Mouse (Mus musculus): ENCODE measurements at regions not wholly inside any gene's neighbourhood (a gene's known extent, or its start where the extent isn't known, plus 50 kb on each side); places are given as distances from the start of the nearest gene placed in this dataset.

GRCm38 (mm10) chr6:64797600-64797999, 68.7 kb downstream of the Atoh1 start:
- ATAC-seq (ENCODE audit: low FRiP score, low read depth): peak; percentile 45; the same call in 1 of the 2 replicates
- Histone ChIP-seq H3K9me3 (no peaks in the 10 kb centered on the region), H3K36me3 (no peaks in the 10 kb centered on the region), H3K9ac (no peak overlapping the region), H3K27me3 (replicated peaks) (no peaks in the 10 kb centered on the region), H3K4me2 (replicated peaks) (no peak overlapping the region), H3K4me1 (0 out of 2 replicates have a peak, but pooled peaks cover 4% of the 10 kb centered on the region), H3K27ac (no peak overlapping the region), H3K4me3 (no peak overlapping the region)
- 15% methylated on average over 3 of the region's 3 CpGs for WGBS

- Histone ChIP-seq H3K9ac (no peak overlapping the region), H3K4me1 (0 out of 2 replicates have a peak, but pooled peaks cover 4% of the 10 kb centered on the region), H3K36me3 (no peaks in the 10 kb centered on the region), H3K27me3 (replicated peaks) (no peaks in the 10 kb centered on the region), H3K4me2 (replicated peaks) (peak overlapping the region; percentile 74), H3K4me3 (no peak overlapping the region), H3K27ac (no peak overlapping the region), H3K9me3 (no peaks in the 10 kb centered on the region)
- peak; percentile 6; the same call in 1 of the 2 replicates for ATAC-seq (ENCODE audit: low FRiP score, low read depth)
- 60% methylated on average over 5 of the region's 5 CpGs for WGBS
These were observed 69.9 kb downstream of the Atoh1 start for GRCm38 (mm10) chr6:64798804-64799203.

DNA sequence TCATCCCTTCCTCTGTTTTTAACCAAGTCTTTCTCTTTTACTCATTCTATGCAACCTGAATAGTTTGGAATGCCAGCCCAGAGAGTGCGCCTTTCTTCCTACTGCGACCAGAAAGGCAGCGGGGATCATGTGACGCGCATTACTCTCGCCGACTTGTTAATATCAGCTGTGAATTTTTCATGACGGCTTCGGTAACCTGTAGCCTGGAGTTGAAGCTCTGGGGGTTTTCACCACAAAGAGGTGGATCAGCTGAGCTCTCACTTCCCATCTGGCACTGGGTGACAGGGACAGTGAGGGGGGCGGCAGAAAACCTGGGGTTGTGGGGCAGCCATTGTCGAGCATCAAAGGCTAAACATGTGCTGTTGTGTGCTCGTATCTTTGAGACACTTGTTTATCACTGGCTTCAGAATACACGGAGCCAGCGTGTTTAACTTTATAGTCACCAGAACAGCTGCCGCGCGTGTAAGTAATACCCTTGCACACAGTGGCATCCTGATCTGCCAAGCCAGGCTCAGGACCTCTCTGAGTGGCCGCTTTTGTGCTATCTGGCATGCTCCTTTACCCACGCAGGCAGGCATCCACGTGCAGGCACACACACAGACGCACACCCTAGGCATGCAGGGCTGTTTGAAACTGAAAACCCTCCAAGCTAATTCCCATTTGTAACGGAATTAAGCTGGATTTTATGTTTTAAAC, 70.5 kb downstream of the Atoh1 start:
- H3K27ac ChIP-seq: no peak overlapping the region
- H3K9ac ChIP-seq: peak overlapping the region; percentile 29
- peak overlapping the region; percentile 39 for H3K4me3 ChIP-seq
- peak; percentile 72 for ATAC-seq (ENCODE audit: low FRiP score, low read depth)
- peak overlapping the region; percentile 74 for H3K4me2 ChIP-seq (replicated peaks)
- H3K36me3 ChIP-seq: no peaks in the 10 kb centered on the region
- 7% methylated on average over 22 of the region's 22 CpGs for WGBS
- H3K9me3 ChIP-seq: no peaks in the 10 kb centered on the region
- H3K27me3 ChIP-seq (replicated peaks): no peaks in the 10 kb centered on the region
- H3K4me1 ChIP-seq: 0 out of 2 replicates have a peak, but pooled peaks cover 4% of the 10 kb centered on the region

DNA sequence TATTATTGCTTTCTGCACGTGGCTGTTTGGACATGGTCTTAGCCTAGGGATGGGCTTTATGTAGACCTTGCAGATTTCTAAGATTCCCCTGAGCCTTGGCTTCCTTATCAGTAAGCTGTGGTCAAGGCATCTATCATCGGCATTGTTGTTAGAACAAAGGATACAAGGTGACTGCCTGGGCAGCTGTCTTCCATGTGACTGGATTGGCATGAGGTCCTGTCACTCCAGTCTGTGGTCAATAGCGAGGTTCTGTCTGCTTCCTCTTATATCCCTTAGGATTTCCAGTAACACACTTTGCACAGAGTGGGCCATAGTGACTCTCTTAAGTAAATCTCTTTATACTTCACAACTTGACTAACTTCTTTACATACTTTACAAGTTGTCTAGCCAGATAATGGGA, 72.0 kb downstream of the Atoh1 start:
- ATAC-seq (ENCODE audit: low FRiP score, low read depth): no peak
- no peak overlapping the region for H3K4me3 ChIP-seq
- no peaks in the 10 kb centered on the region for H3K36me3 ChIP-seq
- H3K9me3 ChIP-seq: no peaks in the 10 kb centered on the region
- 59% methylated on average over 3 of the region's 3 CpGs for WGBS
- no peaks in the 10 kb centered on the region for H3K27me3 ChIP-seq (replicated peaks)
- H3K27ac ChIP-seq: no peak overlapping the region
- 0 out of 2 replicates have a peak, but pooled peaks cover 4% of the 10 kb centered on the region for H3K4me1 ChIP-seq
- no peak overlapping the region for H3K9ac ChIP-seq
- no peak overlapping the region for H3K4me2 ChIP-seq (replicated peaks)

- H3K4me3 ChIP-seq: no peak overlapping the region
- H3K4me1 ChIP-seq: no peaks in the 10 kb centered on the region
- no peak for ATAC-seq (ENCODE audit: low FRiP score, low read depth)
- H3K9me3 ChIP-seq: no peaks in the 10 kb centered on the region
- no peak overlapping the region for H3K4me2 ChIP-seq (replicated peaks)
- H3K27me3 ChIP-seq (replicated peaks): no peaks in the 10 kb centered on the region
- H3K27ac ChIP-seq: no peak overlapping the region
- no peaks in the 10 kb centered on the region for H3K36me3 ChIP-seq
- no peak overlapping the region for H3K9ac ChIP-seq
- WGBS: 87% methylated on average over 1 of the region's 1 CpGs
These were observed 86.2 kb downstream of the Atoh1 start for GRCm38 (mm10) chr6:64815115-64815514.

- H3K36me3 ChIP-seq: no peaks in the 10 kb centered on the region
- H3K9me3 ChIP-seq: no peaks in the 10 kb centered on the region
- H3K27me3 ChIP-seq (replicated peaks): no peaks in the 10 kb centered on the region
- H3K4me2 ChIP-seq (replicated peaks): no peak overlapping the region
- no peaks in the 10 kb centered on the region for H3K4me1 ChIP-seq
- H3K27ac ChIP-seq: no peak overlapping the region
- no peak overlapping the region for H3K9ac ChIP-seq
- 34% methylated on average over 4 of the region's 4 CpGs for WGBS
- H3K4me3 ChIP-seq: no peak overlapping the region
- no peak for ATAC-seq (ENCODE audit: low FRiP score, low read depth)
These were observed 120.2 kb downstream of the Atoh1 start for GRCm38 (mm10) chr6:64849097-64849648.

DNA sequence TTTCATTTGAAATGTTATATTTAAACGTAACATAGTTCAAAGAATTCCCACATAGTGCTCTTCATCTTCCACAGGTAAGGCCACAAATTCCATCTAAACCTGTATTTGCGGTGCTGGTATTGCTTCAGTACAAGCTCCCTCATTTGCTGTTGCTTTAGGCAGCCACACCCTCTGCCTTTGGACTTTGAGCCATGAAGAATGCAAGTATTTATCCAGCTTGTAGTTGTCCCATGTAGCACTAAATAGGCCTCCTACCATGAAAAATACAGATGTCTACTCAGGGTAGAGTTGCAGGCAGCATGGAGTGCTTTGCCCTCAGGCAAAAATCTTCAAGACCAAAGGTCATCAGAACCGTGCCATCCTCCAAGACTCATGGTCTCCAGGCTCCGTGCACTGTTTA, 134.0 kb downstream of the Atoh1 start:
- Histone ChIP-seq H3K27ac (no peak overlapping the region), H3K4me2 (replicated peaks) (no peak overlapping the region), H3K36me3 (no peaks in the 10 kb centered on the region), H3K27me3 (replicated peaks) (no peaks in the 10 kb centered on the region), H3K9me3 (no peaks in the 10 kb centered on the region), H3K4me1 (no peaks in the 10 kb centered on the region), H3K9ac (no peak overlapping the region), H3K4me3 (no peak overlapping the region)
- ATAC-seq (ENCODE audit: low FRiP score, low read depth): no peak
- 85% methylated on average over 4 of the region's 4 CpGs for WGBS

DNA sequence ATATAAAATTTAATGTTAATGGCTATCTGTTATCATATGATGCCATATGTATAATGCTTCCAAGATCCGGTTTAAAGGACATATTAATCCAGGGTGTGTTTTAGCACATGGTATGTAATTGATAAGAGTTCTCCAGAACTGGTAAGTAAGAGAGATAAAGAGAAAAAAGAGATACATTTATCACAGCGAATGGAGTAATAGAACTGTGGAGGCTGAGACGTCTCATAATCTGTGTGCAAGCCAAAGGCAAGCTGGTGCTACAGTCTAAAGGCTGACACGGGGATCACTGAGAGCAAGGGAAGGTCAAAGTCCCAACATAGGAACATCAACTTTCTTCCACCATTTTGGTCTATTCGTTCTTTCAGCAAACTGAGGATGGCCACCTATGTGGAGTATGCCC, 146.0 kb upstream of the Smarcad1 start:
- no peaks in the 10 kb centered on the region for H3K27me3 ChIP-seq (replicated peaks)
- no peak overlapping the region for H3K9ac ChIP-seq
- no peak for ATAC-seq (ENCODE audit: low FRiP score, low read depth)
- no peaks in the 10 kb centered on the region for H3K4me1 ChIP-seq
- 90% methylated on average over 5 of the region's 5 CpGs for WGBS
- H3K27ac ChIP-seq: no peak overlapping the region
- no peak overlapping the region for H3K4me3 ChIP-seq
- no peak overlapping the region for H3K4me2 ChIP-seq (replicated peaks)
- H3K36me3 ChIP-seq: no peaks in the 10 kb centered on the region
- H3K9me3 ChIP-seq: no peaks in the 10 kb centered on the region
